Mouse (Mus musculus): ENCODE measurements around the gene Rapgef6.

The Rapgef6 gene

DNA sequence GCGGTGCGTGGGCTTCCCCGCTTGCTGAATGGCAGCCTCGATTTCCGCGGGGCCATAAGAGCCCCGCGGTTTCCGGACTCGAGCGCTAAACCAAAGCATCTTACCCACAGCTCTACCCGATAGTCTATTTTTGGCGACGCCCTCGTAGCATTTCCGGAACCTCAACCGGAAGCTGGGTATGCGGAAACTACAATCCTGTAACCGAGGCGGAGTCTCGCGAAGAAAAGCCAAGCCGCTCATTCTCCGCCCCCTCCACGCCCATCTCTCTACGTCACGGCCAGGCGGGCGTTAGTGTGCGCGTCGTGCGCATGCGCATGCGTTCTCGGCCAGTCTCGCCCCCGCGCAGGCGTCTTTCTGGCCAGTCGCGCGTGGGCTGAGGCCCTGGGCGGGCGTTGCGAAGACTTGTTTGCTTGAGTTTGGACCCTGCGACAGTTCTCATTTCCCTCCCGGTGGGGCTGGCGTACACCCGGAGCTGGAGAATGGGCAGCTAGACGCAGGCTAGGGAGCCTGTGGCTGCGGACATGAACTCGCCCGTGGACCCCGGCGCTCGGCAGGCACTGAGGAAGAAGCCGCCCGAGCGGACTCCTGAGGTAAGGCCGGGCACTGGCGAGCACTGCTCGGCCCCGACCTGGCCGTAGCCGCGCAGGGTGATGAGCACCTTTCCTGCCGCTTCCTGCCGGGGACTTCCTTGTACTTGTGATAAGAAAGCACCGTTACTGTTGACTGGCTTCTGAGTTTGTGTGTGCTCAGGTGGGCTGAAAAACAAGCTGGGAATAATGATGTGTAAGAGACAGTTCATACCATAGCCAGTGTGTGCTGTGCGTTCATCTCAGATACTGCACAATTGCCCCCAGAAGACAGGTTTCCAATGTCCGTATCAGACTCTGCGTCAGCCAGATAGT, at the start of gene Rapgef6:
Rapgef6 (plus strand) TSS at position 319 of the 902 bp plus-strand sequence.
- DNase-seq, result peak; percentile 98

DNA sequence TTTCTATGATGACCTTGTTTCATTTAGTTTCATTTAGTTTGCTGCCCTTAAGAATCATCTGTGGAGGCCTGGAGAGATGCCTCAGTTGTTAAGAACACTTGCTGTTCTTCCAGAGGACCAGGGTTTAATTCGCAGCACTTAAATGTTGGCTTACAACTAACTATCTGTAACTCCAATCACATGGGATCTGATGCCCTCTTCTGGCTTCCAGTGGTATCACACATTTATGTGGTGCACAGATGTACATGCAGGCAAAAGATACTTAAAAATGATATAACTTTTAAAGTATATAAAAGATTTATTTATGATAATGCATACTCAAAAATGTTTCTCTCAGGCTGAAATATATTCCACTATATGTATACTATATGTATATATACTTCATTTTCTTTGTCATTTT, 44.2 kb upstream of the Rapgef6 start:
- DNase-seq, result peak; percentile 17

DNA sequence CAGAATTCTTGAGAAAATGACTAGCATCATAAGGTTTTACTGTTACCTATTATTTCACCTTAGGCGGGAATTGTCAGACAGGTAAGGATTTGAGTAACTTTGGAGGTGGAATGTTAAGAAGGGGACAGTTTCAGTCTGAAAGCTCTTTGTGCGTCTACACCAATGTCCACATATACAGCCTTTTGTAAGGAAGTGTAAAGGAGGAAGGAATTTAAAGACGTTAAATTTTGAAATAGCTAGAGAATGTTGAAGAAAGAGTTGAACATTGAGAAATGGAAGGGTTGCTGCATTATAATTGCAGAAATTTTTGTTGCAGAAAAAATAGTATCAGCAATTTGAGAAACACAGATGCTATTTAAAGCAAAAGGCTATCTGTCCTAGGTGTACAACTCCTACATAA, 36.6 kb upstream of the Rapgef6 start:
- no peak for DNase-seq

DNA sequence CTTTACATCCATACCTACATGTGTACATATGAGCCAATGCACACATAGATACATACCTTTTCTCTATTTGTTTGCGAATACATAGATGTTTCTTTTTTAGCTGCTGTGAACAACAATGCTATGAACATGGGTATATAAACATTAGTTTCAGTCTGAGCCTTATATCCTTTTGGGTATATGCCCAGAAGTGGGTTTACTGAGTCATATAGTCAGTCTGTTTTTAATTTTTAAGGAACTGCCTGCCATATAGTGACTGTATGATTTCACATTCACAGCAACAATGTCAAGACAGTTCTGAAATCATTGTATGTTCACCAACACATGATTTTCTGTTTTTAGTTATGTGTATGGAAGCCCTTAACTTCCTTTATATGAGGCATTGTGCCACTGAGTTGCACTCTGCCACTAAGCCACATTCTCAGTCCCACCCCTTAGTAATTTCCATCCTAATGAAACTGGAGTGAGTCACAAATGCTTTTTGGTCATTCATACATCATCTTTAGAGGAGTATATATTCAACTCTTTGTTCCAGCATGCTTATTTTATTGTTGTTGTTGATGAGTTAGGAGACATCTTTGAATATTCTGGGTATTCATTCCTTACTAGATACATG, 30.6 kb upstream of the Rapgef6 start:
- no peak for DNase-seq

DNA sequence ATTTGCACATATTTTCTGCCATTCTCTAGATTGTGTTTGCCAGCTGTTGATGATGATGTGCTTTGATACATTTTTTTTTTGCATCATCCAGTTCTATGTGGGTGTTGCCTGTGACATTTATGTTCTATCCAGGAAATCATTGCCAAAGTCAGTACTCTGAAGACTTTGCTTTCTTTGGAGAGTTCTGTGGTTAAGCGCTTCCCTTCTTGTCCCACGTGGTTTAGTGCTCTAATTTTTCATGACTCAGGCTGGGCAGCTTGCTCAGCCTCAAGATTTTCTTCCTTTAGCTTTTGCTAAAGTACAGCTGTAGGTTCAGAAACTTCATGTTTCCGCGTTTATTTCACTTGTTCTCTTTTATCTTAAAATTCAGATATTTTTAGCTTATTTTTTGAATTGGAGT, 30.1 kb upstream of the Rapgef6 start:
- no peak for DNase-seq

DNA sequence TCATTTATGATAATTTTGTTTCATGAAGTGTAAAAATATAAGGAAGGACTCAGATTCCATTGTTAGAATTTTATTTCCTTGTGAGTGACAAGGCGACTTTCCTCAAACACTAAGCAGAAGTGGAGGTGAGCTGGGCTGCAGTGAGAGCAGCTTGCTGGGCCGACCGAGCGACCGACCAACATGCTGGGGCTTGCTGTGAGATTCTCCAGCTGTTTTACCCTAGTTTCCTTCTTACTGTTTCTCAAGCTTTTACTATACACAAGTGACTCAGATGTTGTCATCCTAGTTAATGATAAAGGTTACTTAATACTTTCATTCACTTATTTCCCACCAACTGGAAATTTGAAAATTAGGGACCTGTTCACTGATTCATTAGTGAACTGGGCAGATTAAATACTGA, 22.8 kb upstream of the Rapgef6 start:
- no peak for DNase-seq

DNA sequence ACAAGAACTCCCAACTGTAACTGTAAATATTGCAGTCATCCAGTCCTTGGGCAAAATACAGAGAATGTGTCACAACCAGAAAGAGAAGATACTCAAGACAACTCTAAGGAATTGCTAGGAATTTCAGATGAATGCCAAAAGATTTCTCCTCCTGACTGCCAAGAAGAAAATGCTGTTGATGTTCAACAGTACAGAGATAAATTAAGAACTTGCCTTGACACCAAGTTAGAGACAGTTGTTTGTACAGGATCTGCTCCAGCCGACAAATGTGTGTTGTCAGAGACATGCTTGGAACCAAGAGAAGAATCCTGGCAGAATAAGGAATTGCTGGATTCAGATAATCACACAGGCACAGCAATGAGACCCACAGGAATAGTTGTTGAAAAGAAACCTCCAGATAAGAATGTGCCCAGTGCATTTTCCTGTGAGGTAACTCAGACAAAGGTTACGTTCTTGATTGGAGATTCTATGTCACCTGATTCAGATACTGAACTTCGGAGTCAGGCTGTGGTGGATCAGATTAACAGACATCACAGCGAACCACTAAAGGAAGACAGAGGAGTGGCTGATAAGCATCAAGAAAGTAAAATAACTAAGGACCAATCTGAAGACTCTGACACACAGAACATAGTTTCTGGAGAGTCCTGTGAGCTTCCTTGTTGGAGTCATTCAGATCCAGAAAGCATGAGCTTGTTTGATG, 20.0 kb upstream of the Rapgef6 start:
- no peak for DNase-seq

DNA sequence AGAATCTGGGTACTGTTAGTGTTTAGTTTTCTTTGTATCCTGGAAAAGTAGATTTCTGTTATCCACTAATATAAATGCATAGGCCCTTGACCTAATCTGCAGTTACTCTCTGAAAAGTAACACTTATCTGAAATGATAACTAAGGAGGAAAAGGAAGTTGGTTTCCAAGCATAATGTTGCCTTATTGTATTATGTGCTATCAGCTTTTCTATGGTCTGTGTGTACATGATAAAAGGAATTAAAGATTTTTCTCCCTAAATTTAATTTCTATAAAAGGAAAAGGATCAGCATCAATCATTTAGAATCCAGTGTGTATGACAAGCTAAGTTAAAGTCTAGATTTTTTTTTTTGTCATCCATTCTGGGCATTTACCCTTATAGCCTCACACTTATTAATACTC, 9.1 kb upstream of the Rapgef6 start:
- DNase-seq, result no peak

DNA sequence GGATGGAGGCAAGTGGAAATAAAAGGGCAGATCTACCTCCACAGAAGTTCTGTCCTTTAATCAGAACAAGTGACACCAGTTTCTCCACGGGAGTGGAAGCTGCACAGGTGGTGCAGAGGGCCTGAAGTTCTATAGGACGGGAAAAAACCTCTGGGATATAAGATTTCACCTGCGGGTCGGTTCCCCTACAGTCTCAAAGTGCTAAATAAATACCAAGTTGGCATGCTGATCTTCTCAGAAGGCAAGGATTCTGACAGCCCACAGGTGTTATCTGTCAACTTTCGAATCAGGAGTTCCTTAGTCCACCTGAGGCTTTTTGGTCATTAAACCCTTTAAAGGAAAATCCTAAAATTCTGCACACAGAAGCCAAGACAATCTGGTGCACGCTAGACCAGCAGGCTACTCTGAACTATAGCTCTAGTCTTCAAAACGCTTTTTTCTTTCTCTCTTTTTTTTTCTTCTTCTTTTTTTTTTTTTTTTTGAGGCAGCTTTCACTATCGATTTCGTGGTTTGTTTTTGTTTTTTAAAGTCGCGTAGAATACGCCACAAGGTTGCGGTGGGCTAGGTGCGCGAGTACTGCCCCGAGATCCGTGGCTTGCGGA, 619 bp upstream of the Rapgef6 start:
- peak; percentile 18 for DNase-seq

DNA sequence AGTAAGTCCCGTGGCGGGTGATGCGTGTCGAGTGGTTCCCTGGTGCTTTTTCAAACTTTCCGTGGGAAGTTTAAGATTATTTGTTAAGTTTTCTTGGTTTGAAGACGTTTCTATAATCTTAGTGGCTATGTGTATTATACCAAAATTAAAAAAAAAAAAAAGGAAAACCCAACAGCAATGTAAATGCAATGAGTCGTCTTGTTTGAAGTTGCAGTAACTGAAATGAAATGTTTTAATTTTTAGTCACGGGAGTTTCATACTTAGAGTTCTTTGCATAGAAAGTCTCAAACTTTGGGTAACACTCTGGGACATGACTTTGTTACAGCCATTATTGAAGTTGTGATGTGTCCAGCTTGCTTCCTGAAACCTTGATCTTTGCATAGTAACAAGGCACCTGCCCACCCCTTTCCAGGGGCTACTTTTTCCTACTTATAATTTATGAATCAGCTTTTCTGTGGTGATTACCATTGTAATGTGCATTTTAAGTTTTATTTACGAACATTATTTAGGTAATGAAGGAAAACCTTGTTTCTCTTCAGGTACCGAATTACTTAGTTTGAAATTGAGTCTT, 869 bp downstream of the Rapgef6 start:
- DNase-seq, result no peak

DNA sequence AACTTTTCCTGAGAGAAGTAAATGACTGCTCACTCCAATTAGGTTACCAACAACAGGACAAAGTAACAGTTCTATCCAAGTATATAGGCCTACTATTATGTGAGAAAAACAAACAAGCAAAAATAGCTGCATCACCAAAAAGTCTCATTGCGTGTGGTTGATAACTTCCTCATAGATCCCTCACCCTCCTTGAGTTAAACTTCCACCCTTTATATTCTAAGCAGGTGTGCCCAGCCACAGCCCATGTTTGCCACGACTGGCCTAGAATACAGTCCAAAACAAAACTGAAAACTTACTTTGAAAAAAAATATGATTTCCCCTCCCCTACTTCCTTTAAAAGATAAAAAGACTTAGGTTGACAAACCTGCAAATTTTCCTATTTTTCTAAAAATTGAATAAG, 5.4 kb downstream of the Rapgef6 start:
- no peak for DNase-seq

DNA sequence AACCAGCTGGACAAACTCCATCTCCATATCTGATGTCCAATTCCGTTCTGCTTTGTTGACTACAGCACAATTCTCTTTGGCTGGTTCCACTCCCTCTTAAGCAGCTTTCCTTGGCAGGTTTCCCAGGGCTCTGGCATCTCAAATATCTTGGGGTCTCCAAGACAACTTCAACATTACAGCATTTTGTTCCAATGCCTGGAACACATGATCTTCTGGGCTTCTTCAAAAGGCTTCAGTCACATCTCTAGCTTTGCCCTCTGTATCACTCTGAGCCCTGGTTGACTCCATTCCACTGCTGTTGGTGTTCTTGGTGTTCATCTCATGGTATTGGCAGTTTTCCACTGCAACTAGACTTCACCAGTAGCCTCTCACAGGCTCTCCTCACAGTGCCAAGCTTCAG, 7.7 kb downstream of the Rapgef6 start:
- no peak for DNase-seq

DNA sequence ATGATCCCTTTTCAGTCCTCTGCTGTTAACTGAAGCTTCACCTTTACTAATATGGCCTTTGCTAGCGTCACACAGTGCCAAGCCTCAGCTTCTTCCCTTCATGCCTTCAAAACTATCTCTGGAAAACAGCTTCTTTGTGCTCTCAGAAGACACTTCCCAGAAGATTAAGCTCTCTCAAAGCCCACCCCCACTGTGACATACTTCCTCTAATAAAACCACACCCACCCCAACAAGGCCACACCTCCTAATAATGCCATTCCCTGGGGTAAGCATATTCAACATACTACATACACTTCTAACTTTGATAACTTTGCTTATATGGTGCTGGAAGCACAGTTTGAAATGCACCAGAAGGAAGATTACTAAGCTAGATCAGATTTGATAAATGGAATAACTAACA, 8.3 kb downstream of the Rapgef6 start:
- DNase-seq, result no peak

DNA sequence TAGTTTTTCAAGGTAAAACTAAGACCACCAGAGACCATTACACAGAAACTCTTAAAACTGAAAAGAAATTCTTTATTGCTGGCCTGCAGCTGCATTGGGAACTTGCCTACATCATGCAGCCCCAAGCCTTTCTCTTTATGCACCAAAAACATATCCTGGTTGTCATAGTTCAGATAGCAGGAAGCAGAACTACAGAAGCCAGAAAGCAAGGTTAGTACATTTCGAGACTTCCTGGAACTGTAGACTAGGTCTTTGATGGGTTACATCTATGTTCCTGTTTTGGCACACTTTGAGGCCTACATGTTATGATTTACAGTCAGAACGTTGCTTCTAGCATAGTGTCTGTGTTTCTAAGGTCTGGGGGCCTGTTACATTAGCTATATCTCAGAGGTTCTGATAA, 11.2 kb downstream of the Rapgef6 start:
- DNase-seq, result no peak

DNA sequence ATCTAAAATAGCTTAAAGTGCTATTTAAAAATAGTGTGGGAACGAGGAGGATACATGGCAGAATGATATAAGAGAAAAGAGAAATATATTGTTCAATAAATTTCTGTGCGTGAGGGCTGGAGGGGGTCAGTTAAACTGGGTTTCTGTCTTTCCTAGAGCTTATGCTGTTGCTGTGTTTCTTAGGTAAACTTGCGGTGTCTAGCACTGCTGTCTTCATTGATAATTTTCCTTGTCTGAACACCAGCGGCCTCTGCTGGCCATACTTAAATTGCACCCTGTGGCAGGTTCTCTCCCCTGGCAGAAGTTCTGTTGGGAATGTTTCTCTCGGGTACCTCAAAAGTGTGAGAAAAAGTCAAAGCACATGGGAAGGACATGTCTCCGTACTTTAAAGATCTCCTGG, 12.2 kb downstream of the Rapgef6 start:
- DNase-seq, result peak; percentile 57

DNA sequence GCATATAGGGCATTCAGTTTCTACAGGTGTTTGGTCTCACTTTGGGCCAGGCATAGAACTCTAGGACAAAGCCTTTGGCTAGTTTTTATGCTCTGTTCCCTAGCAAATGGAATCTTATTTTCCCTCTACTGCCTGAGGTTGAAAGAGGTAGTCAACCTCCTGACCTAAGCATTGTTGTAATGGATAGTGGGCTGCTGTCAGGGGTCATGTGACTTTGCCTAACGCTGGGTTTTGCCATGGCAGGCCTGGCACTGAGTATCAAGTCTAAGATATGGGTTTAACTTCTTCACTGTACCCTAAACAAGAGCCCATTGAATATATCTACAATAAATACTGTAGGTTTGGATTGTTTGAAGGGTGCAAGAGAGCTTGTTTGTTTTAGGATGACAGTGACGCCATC, 16.4 kb downstream of the Rapgef6 start:
- DNase-seq, result no peak

DNA sequence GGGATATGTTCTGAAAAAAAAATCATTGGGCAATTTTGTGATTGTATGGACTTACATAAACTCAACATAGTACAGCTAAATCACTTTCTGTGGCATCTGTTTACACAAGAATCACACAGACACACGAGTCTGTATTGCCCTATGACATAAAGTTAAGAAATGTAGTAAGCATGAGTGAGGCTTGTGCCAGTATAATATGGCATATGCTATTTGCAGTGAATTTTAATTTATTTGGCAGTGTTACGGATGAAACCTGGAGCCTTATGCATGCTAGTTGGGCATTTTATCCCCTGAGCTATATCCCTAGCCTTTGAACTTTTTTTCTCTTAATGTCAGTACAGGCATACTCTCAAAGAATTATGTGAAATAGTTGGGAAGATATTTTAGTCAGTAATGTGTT, 16.8 kb downstream of the Rapgef6 start:
- DNase-seq, result no peak

DNA sequence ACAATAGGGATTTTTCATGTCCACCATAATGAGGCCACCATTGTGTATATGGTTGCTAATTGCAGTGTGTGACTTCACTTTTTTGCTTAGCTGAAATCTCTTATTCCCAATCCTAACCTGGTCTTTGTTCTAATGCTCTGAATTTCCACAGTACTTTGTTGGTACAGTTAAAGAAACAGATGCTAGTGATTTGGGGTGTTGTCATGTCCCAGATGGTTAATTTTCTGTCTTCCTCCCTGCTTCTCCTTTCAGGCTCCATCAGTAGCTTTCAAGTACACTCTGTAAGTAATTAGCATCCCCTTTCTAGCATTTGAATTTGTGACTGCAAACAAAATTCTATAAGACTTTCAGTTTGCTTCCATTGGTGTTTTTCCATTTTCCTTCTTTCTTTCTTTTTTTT, 17.7 kb downstream of the Rapgef6 start:
- DNase-seq, result no peak

DNA sequence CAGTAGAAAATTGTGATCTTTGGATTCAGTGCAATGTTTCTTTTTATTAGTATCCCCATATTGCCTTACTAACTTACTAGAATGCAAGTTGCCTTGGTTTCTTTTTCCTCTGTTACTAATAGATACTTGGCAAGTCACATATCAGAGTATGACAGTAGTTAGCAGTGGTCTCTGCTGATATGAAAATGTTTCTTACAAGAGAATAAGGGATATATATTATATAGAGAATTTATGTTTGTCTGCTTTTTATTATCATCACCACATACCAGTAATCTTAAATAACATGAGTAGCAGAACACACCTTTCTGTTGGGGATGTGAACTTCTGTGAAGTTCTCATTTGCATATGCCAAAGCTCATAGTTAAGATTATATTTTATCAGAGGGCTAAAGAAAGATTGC, 19.8 kb downstream of the Rapgef6 start:
- no peak for DNase-seq

DNA sequence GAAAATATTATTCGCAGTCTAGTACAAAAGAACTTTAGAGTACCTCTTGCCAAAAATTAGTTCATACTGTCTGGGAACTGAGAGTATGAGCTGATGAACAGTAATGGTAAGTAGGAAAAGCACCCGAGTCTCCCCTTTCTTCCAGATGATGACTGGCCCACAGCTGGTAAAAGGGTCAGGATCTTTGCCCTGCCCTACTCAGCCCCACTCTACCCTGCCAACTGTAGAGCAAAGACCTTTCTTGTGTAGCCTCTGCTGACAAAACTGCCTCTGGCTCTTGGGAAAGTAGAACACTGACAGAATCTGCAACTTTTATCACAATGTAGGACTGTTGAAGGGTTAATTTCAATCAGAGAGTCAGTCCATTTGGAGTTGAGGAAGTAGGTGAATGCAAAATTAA, 32.3 kb downstream of the Rapgef6 start:
- DNase-seq, result no peak

DNA sequence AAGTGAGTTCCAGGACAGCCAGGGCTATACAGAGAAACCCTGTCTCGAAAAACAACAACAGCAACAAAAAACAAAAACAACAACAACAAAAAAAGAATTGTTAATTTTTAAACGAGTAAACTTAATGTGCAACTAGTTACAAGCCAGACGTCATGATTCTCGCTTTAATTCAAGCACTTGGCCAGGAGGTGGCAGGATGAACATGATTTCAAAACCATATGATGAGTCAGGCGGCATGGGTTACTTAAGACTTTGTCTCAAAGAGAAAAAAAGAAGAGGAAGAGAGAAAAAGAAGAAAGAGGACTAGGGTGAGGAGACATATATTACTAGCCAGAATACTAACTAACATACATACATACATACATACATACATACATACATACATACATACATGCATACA, 40.1 kb downstream of the Rapgef6 start:
- DNase-seq, result peak; percentile 22

DNA sequence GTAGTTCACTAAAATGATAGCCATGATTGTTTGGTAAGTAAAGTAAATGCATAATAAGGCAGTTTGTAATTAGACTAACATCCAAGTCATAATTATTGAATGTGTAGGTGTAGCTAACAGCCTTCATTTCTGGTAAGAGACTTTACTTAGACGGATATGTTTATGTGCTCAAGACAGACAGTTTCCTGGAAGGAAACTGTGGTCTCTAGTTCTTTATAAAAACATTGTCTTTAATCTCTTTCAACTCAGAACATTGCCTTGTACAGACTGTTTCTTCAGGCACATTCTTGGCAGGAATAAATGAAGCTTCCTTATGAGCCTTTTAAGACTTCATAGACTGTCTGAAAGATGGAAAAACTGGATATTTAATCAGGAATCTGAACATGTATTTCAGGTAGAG, 45.3 kb downstream of the Rapgef6 start:
- no peak for DNase-seq

DNA sequence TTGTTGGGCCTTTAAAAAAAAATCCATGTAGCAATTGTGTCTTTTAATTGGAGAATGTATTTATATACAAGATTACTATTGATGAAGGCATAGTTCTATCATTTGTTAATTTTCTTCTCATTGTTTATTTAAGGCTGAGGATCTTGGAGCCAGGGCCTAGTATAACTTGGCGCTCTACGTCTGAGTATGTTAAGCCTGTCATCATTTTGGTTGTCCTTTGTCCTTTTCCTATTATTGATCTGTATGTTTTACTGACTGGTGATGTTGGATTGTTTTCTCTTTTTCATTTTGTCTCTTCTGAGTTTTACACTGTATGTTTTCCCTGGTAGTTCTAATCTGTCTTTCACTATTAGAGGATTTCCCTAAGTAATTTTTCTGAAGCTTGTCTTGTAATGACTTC, 52.1 kb downstream of the Rapgef6 start:
- no peak for DNase-seq
